Mouse (Mus musculus) E14TG2a.4 (cell line): ENCODE data around the gene Tuba1c.
A peak's percentile ranks its signal among the peaks of the same experiment; 100 is the strongest.

Source experiments
- H3K27me3 ChIP-seq: 2 replicates; pipeline ENCODE4 v1.6.1; 2014; ENCODE audit warnings: low read length, control low read depth; ENCODE audit not compliant: insufficient read depth
- H3K36me3 ChIP-seq: 2 replicates; pipeline ENCODE4 v1.6.1; 2014; ENCODE audit warnings: low read length, control low read depth; ENCODE audit not compliant: insufficient read depth
- H3K4me1 ChIP-seq: replicated peaks from 2 replicates; pipeline ENCODE4 v1.6.1; 2014; ENCODE audit warnings: low read depth, low read length, control low read depth
- H3K4me3 ChIP-seq: replicated peaks from 2 replicates; pipeline ENCODE4 v1.5.1; 2014; ENCODE audit warnings: mild to moderate bottlenecking, low read length
- H3K9me3 ChIP-seq: 2 replicates; pipeline ENCODE4 v1.6.1; 2014; ENCODE audit warnings: low read length, control low read depth
- CTCF ChIP-seq: conservative IDR thresholded peaks from 2 replicates; pipeline ENCODE4 v1.5.1; 2014; ENCODE audit warnings: low read length
- NANOG ChIP-seq: IDR thresholded peaks from 2 replicates; pipeline ENCODE4 v1.6.1; 2014; ENCODE audit warnings: borderline replicate concordance, low read length, mixed read lengths
- POU5F1 ChIP-seq: IDR thresholded peaks from 2 replicates; pipeline ENCODE4 v1.6.1; 2014; ENCODE audit warnings: low read length, borderline replicate concordance

The Tuba1c gene

GRCm38 (mm10) chr15:98987077-98987630 lies 42.5 kb upstream of the Tuba1c start:
- Histone ChIP-seq H3K36me3 (no peaks in the 10 kb centered on the region), H3K4me1 (peaks cover 94% of the 10 kb centered on the region), H3K27me3 (no peaks in the 10 kb centered on the region), H3K4me3 (peak overlapping the region; percentile 29; the same call in 1 of the 2 replicates), H3K9me3 (no peaks in the 10 kb centered on the region)
- TF ChIP-seq NANOG (no peak), CTCF (no peak), POU5F1 (no peak)

GRCm38 (mm10) chr15:98987661-98988181 lies 42.0 kb upstream of the Tuba1c start:
- peaks cover 94% of the 10 kb centered on the region for H3K4me1 ChIP-seq
- no peaks in the 10 kb centered on the region for H3K9me3 ChIP-seq
- H3K27me3 ChIP-seq = no peaks in the 10 kb centered on the region
- H3K36me3 ChIP-seq = no peaks in the 10 kb centered on the region
- TF ChIP-seq NANOG (no peak), POU5F1 (no peak), CTCF (no peak)
- H3K4me3 ChIP-seq = peak overlapping the region; percentile 60

- H3K4me3 ChIP-seq = peak overlapping the region; percentile 60
- H3K36me3 ChIP-seq = no peaks in the 10 kb centered on the region
- peaks cover 91% of the 10 kb centered on the region for H3K4me1 ChIP-seq
- no peaks in the 10 kb centered on the region for H3K9me3 ChIP-seq
- TF ChIP-seq NANOG (no peak), POU5F1 (no peak), CTCF (no peak)
- no peaks in the 10 kb centered on the region for H3K27me3 ChIP-seq
Measured at GRCm38 (mm10) chr15:98988787-98989186, 40.9 kb upstream of the Tuba1c start.

GRCm38 (mm10) chr15:98989701-98990430 lies 39.8 kb upstream of the Tuba1c start:
- Histone ChIP-seq H3K36me3 (no peaks in the 10 kb centered on the region), H3K27me3 (no peaks in the 10 kb centered on the region), H3K4me3 (peak overlapping the region; percentile 60), H3K9me3 (no peaks in the 10 kb centered on the region), H3K4me1 (peaks cover 89% of the 10 kb centered on the region)
- TF ChIP-seq CTCF (no peak), POU5F1 (no peak), NANOG (no peak)

- no peak; the same call in 1 of the 2 replicates for TF ChIP-seq NANOG
- TF ChIP-seq CTCF = no peak
- no peak for TF ChIP-seq POU5F1
- Histone ChIP-seq H3K27me3 (no peaks in the 10 kb centered on the region), H3K4me3 (peak overlapping the region; percentile 68)
Measured at GRCm38 (mm10) chr15:98990669-98991539, 38.8 kb upstream of the Tuba1c start.

GRCm38 (mm10) chr15:98991540-98992050 lies 38.1 kb upstream of the Tuba1c start:
- no peaks in the 10 kb centered on the region for H3K9me3 ChIP-seq
- peak overlapping the region; percentile 68 for H3K4me3 ChIP-seq
- peaks cover 90% of the 10 kb centered on the region for H3K4me1 ChIP-seq
- H3K27me3 ChIP-seq = no peaks in the 10 kb centered on the region
- TF ChIP-seq NANOG (no peak; the same call in 1 of the 2 replicates), CTCF (no peak), POU5F1 (no peak)
- no peaks in the 10 kb centered on the region for H3K36me3 ChIP-seq

More at GRCm38 (mm10) chr15:98990669-98991539, 38.8 kb upstream of the Tuba1c start:
- peaks cover 89% of the 10 kb centered on the region for H3K4me1 ChIP-seq
- no peaks in the 10 kb centered on the region for H3K36me3 ChIP-seq
- no peaks in the 10 kb centered on the region for H3K9me3 ChIP-seq

GRCm38 (mm10) chr15:98992086-98992912 lies 37.4 kb upstream of the Tuba1c start:
- H3K36me3 ChIP-seq = no peaks in the 10 kb centered on the region
- peak overlapping the region; percentile 68 for H3K4me3 ChIP-seq
- H3K4me1 ChIP-seq = peaks cover 90% of the 10 kb centered on the region
- H3K9me3 ChIP-seq = no peaks in the 10 kb centered on the region
- no peaks in the 10 kb centered on the region for H3K27me3 ChIP-seq
- no peak for TF ChIP-seq CTCF
- no peak for TF ChIP-seq POU5F1
- no peak for TF ChIP-seq NANOG
